Mouse (Mus musculus) intestine, embryonic 14.5 days (tissue): ENCODE results near the gene Sae1. TPM values are rescaled to one million over a fixed set of nuclear protein-coding genes. Genes with fewer than 3 reads are reported as not detected.

ENCODE experiments used
- ATAC-seq: fragments of 200-750 bp; cut with Nextera tagmentation; replicated peaks from 2 replicates; pipeline ENCODE4 v1.8.0; 2017; ENCODE audit warnings: low read depth, moderate number of reproducible peaks, moderate TSS enrichment, moderate library complexity; ENCODE audit not compliant: low FRiP score, low TSS enrichment
- DNase-seq: peaks from one replicate; pipeline ENCODE4 v3.0.0-alpha.2; 2018; ENCODE audit warnings: low spot score
- H3K27ac ChIP-seq: fragments of 300-500 bp; sonication (generic); 2 replicates; pipeline ENCODE4 v1.5.1; 2014; ENCODE audit warnings: low read depth, mild to moderate bottlenecking, control low read depth
- H3K27me3 ChIP-seq: fragments of 300-500 bp; sonication (generic); replicated peaks from 2 replicates; pipeline ENCODE4 v1.6.1; 2014; ENCODE audit warnings: low read length, control low read depth; ENCODE audit not compliant: control insufficient read depth, insufficient read depth
- H3K36me3 ChIP-seq: fragments of 300-500 bp; sonication (generic); 2 replicates; pipeline ENCODE4 v1.6.1; 2014; ENCODE audit warnings: low read length, control low read depth; ENCODE audit not compliant: control insufficient read depth, insufficient read depth
- H3K4me1 ChIP-seq: fragments of 300-500 bp; sonication (generic); replicated peaks from 2 replicates; pipeline ENCODE4 v1.6.1; 2014; ENCODE audit warnings: low read length, control low read depth, mixed read lengths; ENCODE audit not compliant: control insufficient read depth, insufficient read depth
- H3K4me2 ChIP-seq: fragments of 300-500 bp; sonication (generic); 2 replicates; pipeline ENCODE4 v1.6.1; 2014; ENCODE audit warnings: low read length
- H3K4me3 ChIP-seq: fragments of 300-500 bp; sonication (generic); 2 replicates; pipeline ENCODE4 v1.5.1; 2014; ENCODE audit warnings: low read depth, low read length, control low read depth, mixed read lengths
- H3K9ac ChIP-seq: fragments of 300-500 bp; sonication (generic); 2 replicates; pipeline ENCODE4 v1.6.1; 2014; ENCODE audit warnings: mild to moderate bottlenecking, low read length
- H3K9me3 ChIP-seq: fragments of 300-500 bp; sonication (generic); 2 replicates; pipeline ENCODE4 v1.6.1; 2016; ENCODE audit warnings: low read length, control low read depth; ENCODE audit not compliant: control insufficient read depth
- WGBS: fragments of 180-500 bp; shearing (Covaris S2); extraction: QIAGEN DNeasy Blood & Tissue Kit; methylation state at CpG from one replicate; pipeline ENCODE4 v1.1.7; 2014; 5-methylcytosine and 5-hydroxymethylcytosine counted together
- polyA plus RNA-seq: library from polyadenylated mRNA; unstranded; fragments of >200 nt; fragmentation: Nextera tagmentation; extraction: Ambion mirVana; gene quantifications from 2 replicates; pipeline ENCODE4 v1.2.1, GENCODE M21; 2014

Sae1 gene
- polyA plus RNA-seq, 1 experiment from 2014 or later, result 294 TPM

DNA sequence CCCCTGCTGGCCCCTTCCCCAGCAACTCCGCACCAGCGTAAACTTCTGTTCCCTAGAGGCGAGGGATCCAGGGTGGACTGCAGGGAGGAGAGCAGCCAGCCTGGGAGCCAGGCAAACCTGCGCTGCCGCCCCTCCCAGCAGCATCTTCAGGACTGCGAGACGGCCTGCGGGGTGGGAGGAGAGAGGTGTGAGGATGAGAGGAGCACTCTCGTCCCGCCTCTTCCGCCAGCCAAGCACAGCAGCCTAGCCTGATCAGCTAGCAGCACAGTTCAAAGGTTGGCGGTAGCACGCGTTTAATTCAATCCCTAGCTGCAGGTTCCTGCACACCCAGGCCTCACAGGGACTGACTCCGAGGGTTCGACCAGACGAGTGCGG, 113.9 kb downstream of the Sae1 start:
- Histone ChIP-seq H3K27ac (peak overlapping the region; percentile 89), H3K27me3 (no peaks in the 10 kb centered on the region), H3K4me2 (peak overlapping the region; percentile 87), H3K4me3 (peak overlapping the region; percentile 68), H3K9me3 (no peaks in the 10 kb centered on the region), H3K9ac (peak overlapping the region; percentile 69), H3K36me3 (peaks cover 34% of the 10 kb centered on the region), H3K4me1 (peaks cover 23% of the 10 kb centered on the region)
- 2% methylated on average over 18 of the region's 18 CpGs for WGBS
- no peak for DNase-seq
- ATAC-seq, result peak; percentile 80

DNA sequence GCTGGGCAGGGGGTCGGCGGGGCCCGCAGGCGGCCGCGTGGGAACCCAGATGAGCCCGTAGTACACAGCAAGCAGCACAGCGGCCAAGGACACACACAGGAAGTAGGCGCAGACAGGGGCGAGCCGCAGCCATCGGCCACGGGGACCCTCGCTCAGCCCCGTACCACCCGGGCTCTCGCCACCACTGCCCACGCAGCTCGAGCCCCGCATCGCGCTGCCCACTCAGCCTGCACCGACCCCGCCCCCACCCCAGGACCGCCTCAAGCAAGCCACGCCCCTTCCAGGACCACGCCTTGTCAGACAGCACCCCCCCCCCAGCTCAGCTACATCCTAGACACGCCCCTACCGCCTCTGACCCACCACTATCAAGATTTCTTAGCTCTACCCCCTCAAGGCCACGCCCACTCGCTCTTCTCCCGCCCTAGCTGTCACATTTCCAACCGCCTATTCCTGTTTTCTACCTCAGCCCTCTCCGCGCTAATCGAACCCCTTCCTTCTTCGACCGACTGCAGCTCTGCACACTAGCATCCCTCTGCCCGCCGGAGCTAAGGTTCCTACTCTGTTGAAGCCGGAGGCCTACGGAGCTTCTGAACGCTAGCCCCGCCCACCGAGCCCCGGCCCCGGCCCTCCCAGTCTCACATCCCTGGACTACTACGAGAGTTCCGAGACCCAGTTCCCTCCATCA, 114.4 kb downstream of the Sae1 start, which contains the start of gene Inafm1:
Inafm1 (minus strand) TSS at position 537 of the 685 bp plus-strand sequence.
- under 1% methylated on average over 38 of the region's 49 CpGs for WGBS

DNA sequence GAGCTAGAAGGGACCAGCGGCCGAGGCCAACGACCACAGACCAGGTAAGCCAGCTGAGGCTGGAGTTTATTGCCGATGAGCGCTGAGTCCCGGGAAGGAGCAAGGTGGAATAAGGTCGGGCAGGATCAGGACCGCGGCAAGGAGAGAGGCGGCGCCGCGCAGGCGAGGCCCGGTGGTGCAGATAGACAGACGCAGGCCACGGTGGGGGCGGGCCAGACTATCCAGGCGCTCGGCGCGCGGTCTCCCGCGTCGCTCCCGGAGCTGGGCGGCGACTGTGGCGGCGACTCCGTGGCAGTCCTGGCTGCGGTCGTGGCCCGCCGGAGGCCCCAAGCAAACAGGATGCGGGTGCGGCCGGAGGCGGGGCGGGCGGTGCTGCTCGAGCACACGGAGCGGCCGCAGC, 114.9 kb downstream of the Sae1 start:
- Histone ChIP-seq H3K4me3 (peak overlapping the region; percentile 68), H3K4me2 (peak overlapping the region; percentile 87), H3K9ac (peak overlapping the region; percentile 69), H3K4me1 (peaks cover 23% of the 10 kb centered on the region), H3K27ac (peak overlapping the region; percentile 89), H3K27me3 (no peaks in the 10 kb centered on the region), H3K36me3 (peaks cover 24% of the 10 kb centered on the region), H3K9me3 (no peaks in the 10 kb centered on the region)
- DNase-seq (peak; percentile 83), ATAC-seq (peak; percentile 83)
- under 1% methylated on average over 46 of the region's 46 CpGs for WGBS

More for the DNA sequence above, 114.4 kb downstream of the Sae1 start, which contains the start of gene Inafm1:
- DNase-seq (peak; percentile 96), ATAC-seq (peak; percentile 81)
- peaks cover 30% of the 10 kb centered on the region for H3K36me3 ChIP-seq
- H3K4me3 ChIP-seq, result peak within 1 kb of the TSS; percentile 68
- H3K4me2 ChIP-seq, result peak within 1 kb of the TSS; percentile 87
- H3K27ac ChIP-seq, result peak within 1 kb of the TSS; percentile 89
- H3K9ac ChIP-seq, result peak within 1 kb of the TSS; percentile 69
- peaks cover 23% of the 10 kb centered on the region for H3K4me1 ChIP-seq
- no peaks in the 10 kb centered on the region for H3K27me3 ChIP-seq
- H3K9me3 ChIP-seq, result no peaks in the 10 kb centered on the region

DNA sequence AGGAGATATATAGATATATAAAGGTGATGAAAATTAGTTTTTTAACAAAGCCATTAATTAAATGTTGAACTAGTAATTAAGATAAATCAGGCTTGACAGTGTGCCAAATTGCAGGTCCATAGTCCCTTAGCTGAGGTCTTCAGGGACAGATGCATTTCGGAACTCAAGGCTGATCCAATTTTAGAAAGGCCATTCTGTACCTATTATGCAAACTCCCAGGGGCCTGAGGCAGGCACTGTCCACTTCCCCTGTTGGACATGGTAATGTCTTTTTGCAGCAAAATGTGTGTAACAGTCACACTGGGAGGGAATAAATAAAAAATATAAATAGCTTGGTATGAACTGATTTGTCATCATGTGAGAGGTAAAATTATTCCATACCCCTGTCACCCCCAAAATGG, 116.5 kb downstream of the Sae1 start:
- 88% methylated on average over 1 of the region's 1 CpGs for WGBS
- no peaks in the 10 kb centered on the region for H3K27me3 ChIP-seq
- H3K27ac ChIP-seq, result no peak overlapping the region
- H3K36me3 ChIP-seq, result peaks cover 11% of the 10 kb centered on the region
- H3K4me3 ChIP-seq, result no peak overlapping the region
- H3K9me3 ChIP-seq, result no peaks in the 10 kb centered on the region
- ATAC-seq (no peak), DNase-seq (no peak)
- no peak overlapping the region for H3K4me2 ChIP-seq
- peaks cover 23% of the 10 kb centered on the region for H3K4me1 ChIP-seq
- H3K9ac ChIP-seq, result no peak overlapping the region

Other genes starting within 250 kb of the Sae1 start
- 47.0 and 48.6 TPM in 2 replicates for gene Meis3, start 212.7 kb downstream of the Sae1 start, polyA plus RNA-seq
- gene Dhx34, start 165.8 kb downstream of the Sae1 start, polyA plus RNA-seq, result 11.4 and 17.3 TPM in 2 replicates
- 0.09 TPM in 1 of 2 replicates, not detected in the other for gene C5ar2, start 143.7 kb downstream of the Sae1 start, polyA plus RNA-seq
- 1.8 and 2.3 TPM in 2 replicates for gene C5ar1, start 128.3 kb downstream of the Sae1 start, polyA plus RNA-seq
- 16.0 and 18.1 TPM in 2 replicates for gene Inafm1, start 114.2 kb downstream of the Sae1 start, polyA plus RNA-seq
- gene Ccdc9, start 101.0 kb downstream of the Sae1 start, polyA plus RNA-seq, result 14.4 and 19.0 TPM in 2 replicates
- 4.1 and 4.9 TPM in 2 replicates for gene Bbc3, start 79.4 kb downstream of the Sae1 start, polyA plus RNA-seq
- 16.4 TPM in 2 replicates for gene Zc3h4, start 13.1 kb upstream of the Sae1 start, polyA plus RNA-seq
- gene Tmem160, start 65.0 kb upstream of the Sae1 start, polyA plus RNA-seq, result 54.1 and 67.2 TPM in 2 replicates
- 0.07 and 0.15 TPM in 2 replicates for gene Npas1, start 89.9 kb upstream of the Sae1 start, polyA plus RNA-seq
- 18.5 and 19.0 TPM in 2 replicates for gene Arhgap35, start 227.2 kb upstream of the Sae1 start, polyA plus RNA-seq